Mouse (Mus musculus): ENCODE data around the gene Map4k4. TPM values are rescaled to one million over a fixed set of nuclear protein-coding genes. Genes with fewer than 3 reads are reported as not detected.

Map4k4 gene
- polyA plus RNA-seq, 1 experiment from 2014 or later: 68.2 TPM

DNA sequence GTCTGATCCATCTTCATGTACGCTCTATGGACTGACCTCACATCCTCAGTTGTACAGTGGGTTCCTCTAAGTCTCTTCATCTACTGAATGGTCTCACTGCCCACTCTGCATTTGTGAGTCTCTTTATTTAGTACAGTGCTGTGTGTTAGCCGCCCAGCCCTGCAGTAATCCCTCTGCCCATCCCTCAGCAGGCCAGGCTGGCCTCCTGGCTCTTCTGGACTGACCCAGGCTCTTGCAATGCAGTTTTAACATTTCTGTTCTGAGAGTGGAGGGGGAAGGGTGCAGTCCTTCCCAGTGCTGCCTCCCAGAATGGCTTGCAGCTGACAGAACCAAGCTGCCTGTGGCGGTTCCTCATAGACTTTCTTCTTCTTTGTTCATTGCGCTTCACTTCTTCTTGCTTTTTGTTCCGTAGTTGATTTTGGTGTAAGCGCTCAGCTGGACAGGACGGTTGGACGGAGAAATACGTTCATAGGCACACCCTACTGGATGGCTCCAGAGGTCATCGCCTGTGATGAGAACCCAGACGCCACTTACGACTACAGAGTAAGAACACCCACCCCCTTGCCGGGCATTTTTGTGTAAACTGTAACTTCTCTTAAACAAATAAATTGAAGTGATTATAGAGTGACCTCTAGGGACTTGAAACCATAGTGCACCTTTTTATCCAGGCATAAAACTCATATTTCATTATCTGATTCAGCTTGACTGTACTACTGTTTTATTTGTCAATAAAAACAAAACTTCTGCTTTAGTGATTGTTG, 82.2 kb downstream of the Map4k4 start:
- Histone ChIP-seq H3K36me3 (ENCODE audit: control insufficient read depth, insufficient read depth, low read length) (peaks cover 10% of the 10 kb centered on the region; the same call in 1 of the 2 replicates), H3K9ac (ENCODE audit: low read depth, low read length) (no peak overlapping the region), H3K27me3 (ENCODE audit: control insufficient read depth, insufficient read depth, low read length) (no peaks in the 10 kb centered on the region), H3K4me3 (ENCODE audit: low read depth, low read length) (no peak overlapping the region), H3K27ac (ENCODE audit: low read depth, low read length) (no peak overlapping the region), H3K9me3 (ENCODE audit: control insufficient read depth, low read length) (no peaks in the 10 kb centered on the region), H3K4me2 (replicated peaks; ENCODE audit: low read depth, low read length) (no peak overlapping the region), H3K4me1 (replicated peaks; ENCODE audit: control insufficient read depth, insufficient read depth, low read length) (no peaks in the 10 kb centered on the region)
- no peak for DNase-seq (ENCODE audit: low spot score)
- ATAC-seq (ENCODE audit: low FRiP score): no peak
- WGBS: 82% methylated on average over 13 of the region's 13 CpGs

DNA sequence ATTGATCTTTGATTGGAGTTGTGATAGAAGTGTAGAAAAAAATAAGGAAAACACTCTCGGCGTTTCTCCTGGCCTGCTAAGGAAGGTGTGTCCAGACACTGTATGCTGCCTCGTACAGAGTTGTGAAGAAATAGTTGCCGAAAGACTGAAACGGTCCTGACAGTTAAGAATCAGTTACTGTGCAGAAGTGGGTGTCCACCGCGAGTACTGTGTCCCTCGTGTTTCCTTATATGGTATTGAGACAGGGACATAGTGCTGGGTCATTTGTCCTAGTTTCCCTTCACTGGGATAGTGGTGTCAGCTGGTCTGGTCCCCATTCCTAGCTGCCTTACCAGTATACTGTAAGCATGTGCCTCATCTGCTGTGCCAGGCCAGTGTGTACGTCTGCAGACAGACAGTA, 83.6 kb downstream of the Map4k4 start:
- Histone ChIP-seq H3K27me3 (ENCODE audit: control insufficient read depth, insufficient read depth, low read length) (no peaks in the 10 kb centered on the region), H3K36me3 (ENCODE audit: control insufficient read depth, insufficient read depth, low read length) (peaks cover 10% of the 10 kb centered on the region; the same call in 1 of the 2 replicates), H3K27ac (ENCODE audit: low read depth, low read length) (no peak overlapping the region), H3K4me2 (replicated peaks; ENCODE audit: low read depth, low read length) (no peak overlapping the region), H3K9me3 (ENCODE audit: control insufficient read depth, low read length) (no peaks in the 10 kb centered on the region), H3K9ac (ENCODE audit: low read depth, low read length) (no peak overlapping the region), H3K4me3 (ENCODE audit: low read depth, low read length) (no peak overlapping the region), H3K4me1 (replicated peaks; ENCODE audit: control insufficient read depth, insufficient read depth, low read length) (no peaks in the 10 kb centered on the region)
- 92% methylated on average over 9 of the region's 9 CpGs for WGBS
- DNase-seq (ENCODE audit: low spot score) (no peak), ATAC-seq (ENCODE audit: low FRiP score) (no peak)

DNA sequence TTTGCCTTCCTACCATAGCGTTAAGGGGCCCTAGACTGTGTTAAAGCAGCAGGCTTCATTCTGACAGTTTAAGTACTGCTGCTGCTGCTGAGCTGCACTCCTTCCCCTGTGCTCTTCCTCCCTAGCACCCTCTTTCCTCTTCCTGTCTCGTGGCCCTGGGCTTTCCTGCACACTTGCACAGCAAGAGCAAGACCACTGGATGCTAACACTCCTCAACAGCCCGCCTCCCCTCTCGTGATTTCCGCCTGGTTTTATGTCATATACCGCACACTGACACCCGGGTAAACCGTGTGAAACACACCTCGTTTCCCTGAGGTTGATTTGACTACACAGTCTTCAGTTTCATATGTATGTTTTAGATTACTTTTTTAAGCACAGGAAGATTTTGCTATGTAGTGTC, 86.1 kb downstream of the Map4k4 start:
- 92% methylated on average over 9 of the region's 9 CpGs for WGBS
- H3K4me3 ChIP-seq (ENCODE audit: low read depth, low read length): no peak overlapping the region
- H3K9ac ChIP-seq (ENCODE audit: low read depth, low read length): no peak overlapping the region
- H3K4me1 ChIP-seq (replicated peaks; ENCODE audit: control insufficient read depth, insufficient read depth, low read length): no peaks in the 10 kb centered on the region
- H3K27me3 ChIP-seq (ENCODE audit: control insufficient read depth, insufficient read depth, low read length): no peaks in the 10 kb centered on the region
- ATAC-seq (ENCODE audit: low FRiP score) (no peak), DNase-seq (ENCODE audit: low spot score) (no peak)
- H3K9me3 ChIP-seq (ENCODE audit: control insufficient read depth, low read length): no peaks in the 10 kb centered on the region
- H3K27ac ChIP-seq (ENCODE audit: low read depth, low read length): no peak overlapping the region
- H3K36me3 ChIP-seq (ENCODE audit: control insufficient read depth, insufficient read depth, low read length): peaks cover 14% of the 10 kb centered on the region
- H3K4me2 ChIP-seq (replicated peaks; ENCODE audit: low read depth, low read length): no peak overlapping the region

DNA sequence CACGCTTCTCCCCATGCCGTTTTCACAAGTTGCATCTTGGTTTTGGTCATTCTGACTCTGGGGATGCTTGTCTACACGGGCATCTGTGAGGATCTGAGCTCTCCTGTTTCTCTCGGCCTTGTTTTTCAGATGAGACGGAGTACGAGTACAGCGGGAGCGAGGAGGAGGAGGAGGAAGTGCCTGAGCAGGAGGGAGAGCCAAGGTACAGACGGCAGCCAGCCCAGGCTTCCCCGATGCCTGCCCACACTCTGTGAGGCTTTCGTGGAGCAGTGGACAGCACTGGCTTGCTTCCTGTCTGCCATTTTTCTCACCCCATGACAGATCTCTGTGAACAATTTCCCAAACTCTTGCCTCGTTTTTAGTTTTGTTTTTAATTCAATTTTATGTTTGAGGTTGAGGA, 88.1 kb downstream of the Map4k4 start:
- no peak for ATAC-seq (ENCODE audit: low FRiP score)
- H3K27me3 ChIP-seq (ENCODE audit: control insufficient read depth, insufficient read depth, low read length): no peaks in the 10 kb centered on the region
- H3K9me3 ChIP-seq (ENCODE audit: control insufficient read depth, low read length): no peaks in the 10 kb centered on the region
- DNase-seq (ENCODE audit: low spot score): no peak
- H3K4me2 ChIP-seq (replicated peaks; ENCODE audit: low read depth, low read length): no peak overlapping the region
- H3K27ac ChIP-seq (ENCODE audit: low read depth, low read length): no peak overlapping the region
- H3K4me1 ChIP-seq (replicated peaks; ENCODE audit: control insufficient read depth, insufficient read depth, low read length): no peaks in the 10 kb centered on the region
- 93% methylated on average over 12 of the region's 12 CpGs for WGBS
- H3K36me3 ChIP-seq (ENCODE audit: control insufficient read depth, insufficient read depth, low read length): peaks cover 11% of the 10 kb centered on the region
- no peak overlapping the region for H3K9ac ChIP-seq (ENCODE audit: low read depth, low read length)
- no peak overlapping the region for H3K4me3 ChIP-seq (ENCODE audit: low read depth, low read length)

DNA sequence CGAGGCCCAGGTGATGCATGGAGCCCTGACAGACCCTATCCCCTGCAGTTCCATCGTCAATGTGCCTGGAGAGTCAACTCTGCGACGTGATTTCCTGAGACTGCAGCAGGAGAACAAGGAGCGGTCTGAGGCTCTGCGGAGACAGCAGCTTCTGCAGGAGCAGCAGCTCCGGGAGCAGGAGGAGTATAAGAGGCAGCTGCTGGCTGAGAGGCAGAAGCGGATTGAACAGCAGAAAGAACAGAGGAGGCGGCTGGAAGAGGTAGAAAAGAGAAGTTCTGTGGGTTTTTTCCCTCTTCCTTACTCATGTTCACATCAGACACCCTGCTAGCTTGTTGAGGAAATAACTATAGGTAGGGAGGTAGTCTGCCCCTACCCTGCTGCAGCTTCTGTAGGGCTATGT, 89.3 kb downstream of the Map4k4 start:
- no peak overlapping the region for H3K9ac ChIP-seq (ENCODE audit: low read depth, low read length)
- no peaks in the 10 kb centered on the region for H3K4me1 ChIP-seq (replicated peaks; ENCODE audit: control insufficient read depth, insufficient read depth, low read length)
- H3K4me3 ChIP-seq (ENCODE audit: low read depth, low read length): no peak overlapping the region
- H3K9me3 ChIP-seq (ENCODE audit: control insufficient read depth, low read length): no peaks in the 10 kb centered on the region
- no peak for ATAC-seq (ENCODE audit: low FRiP score)
- no peaks in the 10 kb centered on the region for H3K27me3 ChIP-seq (ENCODE audit: control insufficient read depth, insufficient read depth, low read length)
- H3K27ac ChIP-seq (ENCODE audit: low read depth, low read length): no peak overlapping the region
- peaks cover 10% of the 10 kb centered on the region for H3K36me3 ChIP-seq (ENCODE audit: control insufficient read depth, insufficient read depth, low read length)
- no peak overlapping the region for H3K4me2 ChIP-seq (replicated peaks; ENCODE audit: low read depth, low read length)
- DNase-seq (ENCODE audit: low spot score): no peak
- 94% methylated on average over 9 of the region's 9 CpGs for WGBS

DNA sequence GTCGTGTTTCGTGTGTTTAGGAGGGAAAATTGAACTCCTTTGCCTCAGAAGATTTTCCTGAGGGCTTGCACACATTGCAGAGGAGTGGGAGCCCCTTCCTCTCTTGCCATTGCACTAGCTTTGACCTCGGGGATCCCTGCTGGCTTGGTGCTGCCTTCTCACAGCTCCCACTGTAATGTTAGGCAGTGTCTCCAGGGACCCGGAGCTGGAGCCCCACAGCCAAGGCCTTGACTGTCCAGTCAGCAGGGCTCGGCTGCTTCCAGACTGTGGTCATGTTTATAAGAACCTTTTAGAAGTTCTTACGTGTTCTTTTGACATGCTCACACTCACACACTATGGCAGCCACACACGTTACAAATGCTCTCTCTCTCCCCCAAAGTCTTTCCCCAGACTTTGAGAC, 93.2 kb downstream of the Map4k4 start:
- Histone ChIP-seq H3K9ac (ENCODE audit: low read depth, low read length) (no peak overlapping the region), H3K27ac (ENCODE audit: low read depth, low read length) (no peak overlapping the region), H3K36me3 (ENCODE audit: control insufficient read depth, insufficient read depth, low read length) (peaks cover 12% of the 10 kb centered on the region), H3K27me3 (ENCODE audit: control insufficient read depth, insufficient read depth, low read length) (no peaks in the 10 kb centered on the region), H3K9me3 (ENCODE audit: control insufficient read depth, low read length) (no peaks in the 10 kb centered on the region), H3K4me1 (replicated peaks; ENCODE audit: control insufficient read depth, insufficient read depth, low read length) (no peaks in the 10 kb centered on the region), H3K4me2 (replicated peaks; ENCODE audit: low read depth, low read length) (no peak overlapping the region), H3K4me3 (ENCODE audit: low read depth, low read length) (no peak overlapping the region)
- WGBS: 92% methylated on average over 7 of the region's 7 CpGs
- DNase-seq (ENCODE audit: low spot score) (no peak), ATAC-seq (ENCODE audit: low FRiP score) (no peak)

DNA sequence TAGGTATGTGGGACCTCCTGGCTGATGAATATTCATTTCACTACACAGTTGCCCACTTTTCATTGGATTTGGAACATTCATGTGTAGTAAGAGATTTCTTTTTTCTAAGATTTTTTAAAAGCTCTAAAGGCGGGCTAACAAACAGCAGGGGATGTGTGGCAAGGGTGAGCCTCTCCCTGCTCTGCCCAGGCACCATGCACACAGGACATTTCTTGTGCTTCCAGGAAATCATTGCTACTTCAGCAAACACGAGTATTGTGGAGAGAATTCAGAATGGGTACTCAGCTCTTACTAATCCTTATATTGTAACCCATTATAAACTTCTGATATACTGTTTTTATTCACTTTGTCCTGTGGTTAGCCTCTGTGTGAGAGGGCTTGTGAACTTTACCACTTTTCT, 94.9 kb downstream of the Map4k4 start:
- Histone ChIP-seq H3K9me3 (ENCODE audit: control insufficient read depth, low read length) (no peaks in the 10 kb centered on the region), H3K27me3 (ENCODE audit: control insufficient read depth, insufficient read depth, low read length) (no peaks in the 10 kb centered on the region), H3K4me2 (replicated peaks; ENCODE audit: low read depth, low read length) (no peak overlapping the region), H3K27ac (ENCODE audit: low read depth, low read length) (no peak overlapping the region), H3K9ac (ENCODE audit: low read depth, low read length) (no peak overlapping the region), H3K4me1 (replicated peaks; ENCODE audit: control insufficient read depth, insufficient read depth, low read length) (no peaks in the 10 kb centered on the region), H3K36me3 (ENCODE audit: control insufficient read depth, insufficient read depth, low read length) (0 out of 2 replicates have a peak, but pooled peaks cover 5% of the 10 kb centered on the region), H3K4me3 (ENCODE audit: low read depth, low read length) (no peak overlapping the region)
- DNase-seq (ENCODE audit: low spot score): no peak
- 96% methylated on average over 2 of the region's 2 CpGs for WGBS
- no peak for ATAC-seq (ENCODE audit: low FRiP score)

DNA sequence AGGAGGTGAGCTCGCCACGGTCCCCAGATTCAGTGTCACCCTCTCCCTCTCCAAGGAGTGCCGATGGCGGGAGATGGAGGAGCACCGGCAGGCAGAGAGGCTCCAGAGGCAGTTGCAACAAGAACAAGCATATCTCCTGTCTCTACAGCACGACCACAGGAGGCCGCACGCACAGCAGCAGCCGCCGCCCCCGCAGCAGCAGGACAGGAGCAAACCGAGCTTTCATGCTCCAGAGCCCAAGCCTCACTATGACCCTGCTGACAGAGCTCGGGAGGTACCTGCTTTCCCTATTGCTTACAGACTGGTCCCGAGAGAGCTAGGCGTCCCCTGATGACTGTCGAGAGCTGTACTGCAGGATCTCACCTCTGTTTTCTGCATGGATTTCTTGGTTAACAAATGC, 99.8 kb downstream of the Map4k4 start:
- Histone ChIP-seq H3K36me3 (ENCODE audit: control insufficient read depth, insufficient read depth, low read length) (peaks cover 21% of the 10 kb centered on the region; the same call in 1 of the 2 replicates), H3K27ac (ENCODE audit: low read depth, low read length) (no peak overlapping the region), H3K27me3 (ENCODE audit: control insufficient read depth, insufficient read depth, low read length) (no peaks in the 10 kb centered on the region), H3K4me1 (replicated peaks; ENCODE audit: control insufficient read depth, insufficient read depth, low read length) (no peaks in the 10 kb centered on the region), H3K9me3 (ENCODE audit: control insufficient read depth, low read length) (no peaks in the 10 kb centered on the region), H3K9ac (ENCODE audit: low read depth, low read length) (no peak overlapping the region), H3K4me2 (replicated peaks; ENCODE audit: low read depth, low read length) (no peak overlapping the region), H3K4me3 (ENCODE audit: low read depth, low read length) (no peak overlapping the region)
- DNase-seq (ENCODE audit: low spot score): no peak
- 85% methylated on average over 16 of the region's 16 CpGs for WGBS
- no peak for ATAC-seq (ENCODE audit: low FRiP score)

DNA sequence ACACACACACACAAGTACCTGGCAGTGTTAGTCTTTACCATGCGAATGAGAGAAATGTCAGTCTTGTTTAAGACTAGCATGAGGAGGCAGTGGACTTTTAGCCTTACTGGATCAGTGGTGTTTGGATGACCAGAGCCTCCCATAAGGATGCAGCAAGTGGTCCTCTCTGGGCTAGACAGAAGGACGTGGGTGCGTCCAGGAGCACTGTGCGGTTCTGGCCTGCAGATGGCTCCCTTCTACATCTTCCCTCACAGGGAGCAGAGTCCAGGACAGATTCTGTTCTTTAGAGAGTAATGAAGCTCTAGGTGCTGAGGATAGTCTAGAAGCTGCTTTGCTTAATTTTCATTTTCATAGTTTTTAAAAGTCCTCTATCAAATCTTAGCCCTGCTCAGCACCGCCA, 100.2 kb downstream of the Map4k4 start:
- no peak overlapping the region for H3K27ac ChIP-seq (ENCODE audit: low read depth, low read length)
- H3K4me1 ChIP-seq (replicated peaks; ENCODE audit: control insufficient read depth, insufficient read depth, low read length): no peaks in the 10 kb centered on the region
- H3K9ac ChIP-seq (ENCODE audit: low read depth, low read length): no peak overlapping the region
- H3K36me3 ChIP-seq (ENCODE audit: control insufficient read depth, insufficient read depth, low read length): peaks cover 22% of the 10 kb centered on the region; the same call in 1 of the 2 replicates
- no peaks in the 10 kb centered on the region for H3K9me3 ChIP-seq (ENCODE audit: control insufficient read depth, low read length)
- DNase-seq (ENCODE audit: low spot score) (peak; percentile 34), ATAC-seq (ENCODE audit: low FRiP score) (peak; percentile 49; the same call in 1 of the 2 replicates)
- H3K27me3 ChIP-seq (ENCODE audit: control insufficient read depth, insufficient read depth, low read length): no peaks in the 10 kb centered on the region
- 78% methylated on average over 5 of the region's 5 CpGs for WGBS
- H3K4me2 ChIP-seq (replicated peaks; ENCODE audit: low read depth, low read length): no peak overlapping the region
- no peak overlapping the region for H3K4me3 ChIP-seq (ENCODE audit: low read depth, low read length)
